Mouse (Mus musculus) cortical plate, adult 2 months (tissue): ENCODE results near the gene Spdef.

Source experiments
- CTCF ChIP-seq: fragments of 200-500 bp; IDR thresholded peaks from 2 replicates; pipeline ENCODE4 v1.5.1; 2011; ENCODE audit warnings: mild to moderate bottlenecking, control low read depth, low read length; ENCODE audit not compliant: insufficient read depth; ENCODE audit errors: extremely low read depth
- POLR2A ChIP-seq: fragments of 200-500 bp; IDR thresholded peaks from 2 replicates; pipeline ENCODE4 v1.6.1; 2011; ENCODE audit warnings: mild to moderate bottlenecking, low read length, control low read depth; ENCODE audit not compliant: insufficient read depth; ENCODE audit errors: extremely low read depth

GRCm38 (mm10) chr17:27767120-27767519 lies 38.4 kb upstream of the Spdef start:
- TF ChIP-seq CTCF, result no peak
- no peak for TF ChIP-seq POLR2A
